Mouse (Mus musculus) T-helper 1 cell (primary cell): Measurements from ENCODE around the gene Serpinb9.
"Not testable (repeated sequence)": the region's sequence is repeated elsewhere in the genome, so short reads cannot be mapped to it uniquely, and the experiment has no call there.

ENCODE experiments used
- in situ Hi-C: fragments of 300-600 bp; cut with MboI, MseI; formaldehyde crosslinking; loops from one replicate; pipeline ENCODE4 v1.15.1; 2025; ENCODE audit warnings: high pct_unique_total_duplicates

The Serpinb9 gene

GRCm38 (mm10) chr13:33001341-33001740, 1.7 kb upstream of the Serpinb9 start:
- in situ Hi-C loops: loop anchor here (5.0 to 10.0 kb wide), 2 partner anchors 34 to 993 kb away; partner anchors contain the start of gene Serpinb6b

DNA sequence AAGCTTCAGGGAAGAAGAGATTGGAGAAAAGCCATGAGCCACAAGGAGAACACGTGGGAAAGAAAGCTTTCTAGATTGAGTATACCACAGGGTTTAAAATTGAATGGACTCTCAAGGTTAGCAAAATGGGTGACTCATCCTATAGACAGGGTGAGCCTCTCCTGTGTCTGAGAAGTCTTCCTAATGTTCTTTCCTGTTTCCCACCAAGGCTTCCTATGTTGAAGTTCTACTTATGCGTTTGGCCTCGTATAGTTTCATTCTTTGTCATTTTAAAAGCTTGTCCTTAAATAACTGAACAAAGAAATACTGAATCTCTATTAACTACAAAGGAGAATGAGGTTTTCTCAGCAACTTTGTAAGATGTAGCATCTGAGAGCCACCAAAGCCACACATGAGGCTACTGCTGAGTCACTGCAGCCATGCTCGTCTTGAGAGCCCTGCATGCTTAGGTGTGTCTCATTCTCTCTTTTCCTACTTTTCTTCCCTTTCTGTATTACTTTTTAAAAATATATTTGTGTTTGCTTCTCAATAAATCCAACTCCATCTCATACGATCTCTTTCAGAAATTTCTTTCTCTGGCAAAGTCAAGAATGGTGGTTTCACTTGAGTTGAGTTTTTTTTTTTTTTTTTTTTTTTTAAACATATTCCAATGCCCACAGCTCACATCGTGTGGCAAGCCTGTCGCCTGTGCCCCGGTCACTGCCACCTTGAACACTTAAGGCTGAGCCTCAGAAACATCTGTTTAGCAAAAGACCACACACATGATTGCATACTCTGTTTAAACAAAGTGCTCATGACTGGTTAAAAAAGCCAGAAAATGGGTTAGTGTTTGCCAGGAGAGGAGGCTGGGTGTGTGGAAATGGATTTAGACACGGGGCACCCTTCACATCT, 718 bp downstream of the Serpinb9 start:
- in situ Hi-C loops: loop anchor here (5.0 to 10.0 kb wide), 2 partner anchors 36 to 991 kb away; partner anchors contain the start of gene Serpinb6b

- in situ Hi-C loops: loop anchor here (5.0 to 10.0 kb wide), 4 partner anchors 37 to 990 kb away; partner anchors contain the start of genes Serpinb1b and Serpinb6b
Observed at GRCm38 (mm10) chr13:33004414-33005105, 1.5 kb downstream of the Serpinb9 start.

GRCm38 (mm10) chr13:33005501-33006075, 2.5 kb downstream of the Serpinb9 start:
- in situ Hi-C loops: loop anchor here (5.0 to 10.0 kb wide), 3 partner anchors 72 to 989 kb away; partner anchors contain the start of gene Serpinb1b

- in situ Hi-C loops: loop anchor here (5.0 to 10.0 kb wide), 3 partner anchors 71 to 988 kb away; partner anchors contain the start of gene Serpinb1b
Observed at GRCm38 (mm10) chr13:33006555-33006954, 3.5 kb downstream of the Serpinb9 start.

- in situ Hi-C loops: no loop called here
Observed at GRCm38 (mm10) chr13:33012395-33012794, 9.3 kb downstream of the Serpinb9 start.

DNA sequence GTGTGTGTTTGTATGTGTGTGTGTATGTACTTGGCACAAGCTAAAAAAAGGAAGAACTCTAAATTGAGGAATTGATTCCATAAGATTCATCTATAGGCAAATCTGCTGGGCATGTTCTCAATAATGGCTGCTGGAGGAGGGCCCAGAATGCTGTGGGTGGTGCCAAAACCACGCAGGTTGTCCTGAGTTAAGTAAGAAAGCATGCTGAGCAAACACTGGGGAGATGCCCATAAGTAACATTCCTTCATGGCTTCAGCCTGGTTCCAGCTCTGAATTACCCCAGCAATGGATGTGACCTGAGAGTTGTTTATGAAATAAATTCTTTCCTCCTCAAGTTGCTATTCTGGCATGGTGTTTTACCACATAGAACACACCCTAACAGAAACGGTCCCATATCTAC, 10.2 kb downstream of the Serpinb9 start:
- in situ Hi-C loops: no loop called here

DNA sequence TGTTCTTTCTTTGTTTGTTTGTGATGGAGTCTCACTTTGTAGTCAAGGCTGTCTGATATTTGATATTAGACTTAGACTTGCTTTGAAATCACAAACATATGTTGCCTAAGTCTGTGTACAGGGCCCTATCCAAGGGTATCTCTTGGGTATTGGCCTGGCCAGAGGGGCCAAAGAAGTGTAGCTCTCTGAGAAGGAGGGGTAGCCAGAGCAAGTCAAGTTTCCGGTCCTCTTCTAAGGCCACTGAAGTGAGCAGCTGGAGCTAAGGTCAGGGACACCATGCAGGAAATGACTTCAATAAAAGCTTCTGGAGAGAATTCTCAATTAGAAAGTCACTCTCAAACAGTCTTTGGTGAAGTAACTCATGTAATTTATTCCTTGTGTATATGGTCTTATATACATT, 19.3 kb downstream of the Serpinb9 start:
- in situ Hi-C loops: no loop called here

DNA sequence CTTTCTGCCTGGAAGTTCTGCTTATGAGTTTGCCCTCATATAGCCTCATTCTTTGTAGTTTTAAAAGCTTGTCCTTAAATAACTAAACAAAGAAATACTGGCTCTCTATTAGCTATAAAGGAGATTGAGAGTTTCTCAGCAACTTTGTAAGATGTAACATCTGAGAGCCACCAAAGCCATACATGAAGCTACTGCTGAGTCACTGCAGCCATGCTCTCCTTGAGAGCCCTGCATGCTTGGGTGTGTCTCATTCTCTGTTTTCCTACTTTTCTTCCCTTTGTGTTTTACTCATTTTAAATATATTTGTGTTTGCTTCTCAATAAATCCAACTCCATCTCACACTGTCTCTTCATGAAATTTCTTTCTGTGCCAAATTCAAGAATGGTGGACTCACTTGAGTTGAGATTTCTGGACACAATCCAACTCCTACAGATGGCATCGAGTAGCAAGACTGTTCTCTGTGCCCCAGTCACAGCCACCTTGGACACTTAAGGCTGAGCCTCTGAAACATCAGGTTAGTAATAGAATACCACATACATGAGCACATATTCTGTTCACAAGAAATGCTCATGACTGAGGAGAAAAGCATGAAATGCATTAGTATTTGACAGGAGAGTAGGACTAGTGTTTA, 23.5 kb downstream of the Serpinb9 start:
- in situ Hi-C loops: no loop called here

DNA sequence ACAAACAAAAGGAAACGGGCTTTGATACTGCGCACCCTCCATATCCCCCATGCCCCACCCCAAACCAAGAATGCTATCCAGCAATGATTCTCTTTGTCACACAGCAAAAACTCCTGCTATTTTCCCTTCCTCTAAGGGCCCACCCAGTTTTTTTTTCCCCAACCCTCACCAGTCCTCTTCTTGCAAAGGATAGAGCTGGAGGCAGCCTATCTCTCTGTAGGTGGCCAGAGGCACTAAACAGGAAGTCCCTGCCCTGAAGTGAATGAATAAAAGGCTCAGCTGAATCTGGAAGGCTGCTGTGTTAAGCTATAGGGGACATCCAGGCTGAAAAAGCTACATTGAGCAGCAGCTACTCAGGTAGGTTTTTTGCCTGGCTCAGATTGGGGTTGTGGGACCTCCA, 24.2 kb downstream of the Serpinb9 start, which contains the start of gene Serpinb9b:
Gene Serpinb9b, plus strand, starts transcription at position 173 of the 400 bp plus-strand sequence.
- in situ Hi-C loops: no loop called here

- in situ Hi-C loops: no loop called here
Observed at GRCm38 (mm10) chr13:33028146-33028545, 25.1 kb downstream of the Serpinb9 start.

- in situ Hi-C loops: no loop called here
Observed at GRCm38 (mm10) chr13:33028550-33028949, 25.5 kb downstream of the Serpinb9 start.

DNA sequence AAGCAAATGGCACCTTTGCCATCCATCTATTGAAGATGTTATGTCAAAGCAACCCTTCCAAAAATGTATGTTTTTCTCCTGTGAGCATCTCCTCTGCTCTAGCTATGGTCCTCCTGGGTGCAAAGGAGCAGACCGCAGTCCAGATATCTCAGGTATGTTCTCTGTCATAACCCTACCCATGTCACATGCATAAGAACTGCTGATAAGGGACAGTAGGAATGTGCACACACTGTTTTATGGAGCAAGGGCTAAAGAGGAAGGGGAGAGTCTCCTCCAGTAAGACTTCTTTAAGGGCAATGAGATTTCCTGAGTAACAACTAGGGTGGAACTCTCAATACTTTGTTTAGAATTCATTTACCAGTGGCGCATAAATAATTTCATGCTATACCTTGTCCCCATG, 26.4 kb downstream of the Serpinb9 start:
- in situ Hi-C loops: not testable (repeated sequence)

GRCm38 (mm10) chr13:33030281-33030680, 27.2 kb downstream of the Serpinb9 start:
- in situ Hi-C loops: no loop called here

DNA sequence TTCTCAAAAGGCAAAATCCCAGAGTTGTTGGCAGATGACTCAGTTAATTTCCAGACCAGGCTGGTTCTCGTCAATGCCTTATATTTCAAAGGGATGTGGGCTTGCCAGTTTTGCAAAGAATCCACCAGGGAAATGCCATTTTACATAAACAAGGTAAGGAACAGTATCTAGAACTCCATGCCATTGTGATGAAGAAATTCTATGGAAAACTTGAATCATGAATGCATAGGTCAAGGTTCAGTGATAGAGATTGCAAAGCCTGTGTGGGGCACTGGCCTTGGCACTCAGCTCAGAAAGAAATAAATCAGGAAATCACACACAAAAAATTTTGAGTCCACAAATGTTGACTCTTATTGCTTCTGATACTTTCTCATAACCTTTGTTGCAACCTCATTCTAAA, 32.5 kb downstream of the Serpinb9 start:
- in situ Hi-C loops: no loop called here

DNA sequence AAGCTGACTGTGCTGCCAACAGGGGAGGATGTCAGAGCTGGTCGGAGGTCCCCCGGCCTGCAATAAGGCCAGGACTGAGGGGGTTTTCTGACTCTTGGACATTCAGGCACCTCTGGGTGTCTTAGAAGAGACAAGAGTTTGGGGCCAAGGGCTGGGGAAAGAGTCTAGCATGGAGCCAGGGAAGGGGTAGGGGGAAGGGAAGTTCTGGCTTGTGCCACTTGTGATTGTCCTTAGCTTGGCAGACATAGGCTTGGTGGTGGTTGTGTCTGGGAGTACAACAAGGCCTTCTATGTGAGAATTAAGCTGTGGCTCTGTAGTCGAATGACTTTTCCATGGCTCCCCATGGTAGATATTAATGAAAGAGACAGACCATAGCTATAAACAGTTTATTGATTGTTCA, 40.5 kb downstream of the Serpinb9 start:
- in situ Hi-C loops: no loop called here

GRCm38 (mm10) chr13:33047234-33047633, 44.2 kb downstream of the Serpinb9 start:
- in situ Hi-C loops: no loop called here

DNA sequence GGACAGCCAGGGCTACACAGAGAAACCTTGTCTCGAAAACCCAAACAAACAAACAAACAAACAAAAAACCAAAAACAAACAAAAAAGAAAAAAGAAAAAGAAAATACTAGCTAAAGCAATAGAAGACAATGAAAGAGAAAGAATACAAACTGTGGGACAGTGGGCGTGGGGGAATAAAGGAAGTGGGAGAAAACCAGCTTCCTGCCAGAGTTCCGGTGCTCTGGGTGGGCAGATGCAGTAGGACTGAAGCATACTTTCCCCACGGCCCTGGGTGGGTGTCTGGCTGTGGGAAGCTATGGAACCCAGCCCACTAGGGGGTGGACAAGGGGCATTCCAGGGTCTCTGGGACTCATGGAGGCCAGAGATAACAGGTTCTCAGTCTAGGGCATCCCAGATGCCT, 45.1 kb downstream of the Serpinb9 start:
- in situ Hi-C loops: no loop called here

DNA sequence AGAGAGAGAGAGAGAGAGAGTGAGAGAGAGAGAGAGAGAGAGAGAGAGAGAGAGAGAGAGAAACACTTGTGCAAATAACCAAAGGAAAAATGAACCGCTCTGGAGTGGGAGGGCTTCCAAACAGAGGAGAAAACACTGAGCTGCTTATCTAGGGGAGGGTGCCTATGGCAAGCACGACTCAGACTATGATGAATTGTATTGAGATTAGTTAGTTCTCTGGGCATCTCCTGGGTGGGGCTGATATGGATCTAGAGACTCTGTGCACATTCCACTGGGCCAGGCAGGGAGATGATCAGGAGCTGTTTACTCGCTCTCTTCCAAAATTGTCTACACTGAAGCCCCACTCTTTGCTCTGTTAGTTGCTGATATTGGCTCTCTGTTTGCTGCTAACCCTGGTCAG, 48.6 kb downstream of the Serpinb9 start:
- in situ Hi-C loops: no loop called here

DNA sequence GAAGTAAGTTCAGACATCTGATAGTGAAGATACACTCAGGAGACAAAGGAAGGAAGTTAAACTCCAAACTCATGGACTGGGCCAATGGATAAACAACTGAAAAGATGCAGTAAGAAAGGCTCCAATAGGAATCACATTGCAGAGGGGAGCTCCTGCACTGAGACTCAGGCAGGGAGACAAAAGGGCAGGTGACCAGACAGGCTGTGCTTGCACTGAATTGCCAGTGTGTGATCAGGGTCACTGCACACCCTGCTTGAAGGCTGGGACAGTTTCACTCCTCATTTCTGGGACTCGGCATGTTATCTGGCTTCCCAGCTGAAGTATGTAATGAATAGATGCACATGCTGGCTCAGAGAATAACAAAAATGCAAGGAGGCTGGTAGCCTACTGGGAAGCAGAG, 60.0 kb downstream of the Serpinb9 start:
- in situ Hi-C loops: no loop called here
